Mouse (Mus musculus) heart, postnatal 4 days (tissue): ENCODE measurements around the gene Sestd1. TPM values are rescaled to one million over a fixed set of nuclear protein-coding genes. Genes with fewer than 3 reads are reported as not detected.

Experiments
- DNase-seq: peaks from one replicate; pipeline ENCODE4 v3.0.0; 2021
- total RNA-seq, 2 experiments: library from RNA; stranded (reverse); gene quantifications; 2 replicates each; pipeline ENCODE4 v1.2.3; 2021

Sestd1 gene
- total RNA-seq, 2 experiments from 2014 or later, result 31.4 to 33.3 TPM

GRCm38 (mm10) chr2:77270136-77270535 is 10.3 kb downstream of the Sestd1 start:
- no peak for DNase-seq

GRCm38 (mm10) chr2:77268612-77269239 is 11.7 kb downstream of the Sestd1 start:
- DNase-seq, result no peak

- DNase-seq, result no peak
Observed at GRCm38 (mm10) chr2:77266931-77267330, 13.5 kb downstream of the Sestd1 start.

GRCm38 (mm10) chr2:77266011-77266410 is 14.4 kb downstream of the Sestd1 start:
- DNase-seq, result no peak

- DNase-seq, result no peak
Observed at GRCm38 (mm10) chr2:77265301-77265700, 15.1 kb downstream of the Sestd1 start.

GRCm38 (mm10) chr2:77264550-77264949 is 15.8 kb downstream of the Sestd1 start:
- DNase-seq, result no peak

GRCm38 (mm10) chr2:77263477-77264435 is 16.6 kb downstream of the Sestd1 start:
- DNase-seq, result no peak

GRCm38 (mm10) chr2:77260134-77260533 is 20.3 kb downstream of the Sestd1 start:
- DNase-seq, result peak; percentile 29

- DNase-seq, result no peak
Observed at GRCm38 (mm10) chr2:77253227-77253626, 27.2 kb downstream of the Sestd1 start.

- DNase-seq, result no peak
Observed at GRCm38 (mm10) chr2:77251736-77252135, 28.7 kb downstream of the Sestd1 start.

GRCm38 (mm10) chr2:77249771-77250681 is 30.4 kb downstream of the Sestd1 start:
- DNase-seq, result peak; percentile 71

GRCm38 (mm10) chr2:77248416-77248815 is 32.0 kb downstream of the Sestd1 start:
- DNase-seq, result no peak

- no peak for DNase-seq
Observed at GRCm38 (mm10) chr2:77247200-77247830, 33.1 kb downstream of the Sestd1 start.

GRCm38 (mm10) chr2:77245806-77246205 is 34.6 kb downstream of the Sestd1 start:
- DNase-seq, result no peak

- no peak for DNase-seq
Observed at GRCm38 (mm10) chr2:77242248-77242647, 38.1 kb downstream of the Sestd1 start.

- DNase-seq, result no peak
Observed at GRCm38 (mm10) chr2:77238607-77239006, 41.8 kb downstream of the Sestd1 start.

GRCm38 (mm10) chr2:77238046-77238445 is 42.3 kb downstream of the Sestd1 start:
- no peak for DNase-seq

- DNase-seq, result no peak
Observed at GRCm38 (mm10) chr2:77236860-77237259, 43.5 kb downstream of the Sestd1 start.

- no peak for DNase-seq
Observed at GRCm38 (mm10) chr2:77235896-77236295, 44.5 kb downstream of the Sestd1 start.

- no peak for DNase-seq
Observed at GRCm38 (mm10) chr2:77232604-77233003, 47.8 kb downstream of the Sestd1 start.

GRCm38 (mm10) chr2:77220960-77221359 is 59.4 kb downstream of the Sestd1 start:
- no peak for DNase-seq

- no peak for DNase-seq
Observed at GRCm38 (mm10) chr2:77212885-77213284, 67.5 kb downstream of the Sestd1 start.
